Mouse (Mus musculus): Measurements from ENCODE around the gene Ccnk. TPM values are rescaled to one million over a fixed set of nuclear protein-coding genes. Genes with fewer than 3 reads are reported as not detected.
A peak's percentile ranks its signal among the peaks of the same experiment; 100 is the strongest.

Ccnk gene
- polyA plus RNA-seq, 1 experiment from 2014 or later, result 6.0 TPM

DNA sequence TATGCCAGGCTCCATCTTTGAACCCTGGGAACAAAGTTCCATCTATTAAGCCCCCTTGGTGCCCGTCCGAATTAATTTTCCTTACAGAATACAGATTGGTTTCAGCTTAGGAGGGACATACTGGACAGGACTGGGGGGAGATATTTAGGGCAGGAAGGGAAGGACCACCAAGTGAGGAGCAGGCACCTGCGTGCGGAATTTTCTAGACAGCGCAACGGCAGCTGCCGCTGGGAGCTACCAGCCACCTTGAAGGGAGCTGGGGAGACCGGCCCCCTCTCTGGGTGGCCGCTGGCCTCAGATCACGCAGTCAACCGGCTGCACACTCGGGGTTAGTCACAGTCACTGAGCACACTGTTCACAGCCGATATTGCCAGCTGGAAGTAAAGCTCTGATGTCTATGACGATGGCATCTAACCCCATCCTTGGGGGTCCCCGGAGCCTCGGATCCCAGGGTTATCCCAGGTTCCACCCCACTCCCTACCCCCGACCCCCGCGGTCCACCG is 62.9 kb downstream of the Ccnk start:
- H3K27me3 ChIP-seq (ENCODE audit: control insufficient read depth, insufficient read depth, low read length), result no peaks in the 10 kb centered on the region
- H3K4me2 ChIP-seq (ENCODE audit: low read length), result no peak overlapping the region
- no peak for DNase-seq
- H3K9ac ChIP-seq (replicated peaks; ENCODE audit: low read length), result no peak overlapping the region; the same call in 1 of the 2 replicates
- no peak overlapping the region for H3K4me3 ChIP-seq (replicated peaks; ENCODE audit: low read depth, low read length)
- peaks cover 93% of the 10 kb centered on the region for H3K4me1 ChIP-seq (ENCODE audit: control insufficient read depth, insufficient read depth, low read length)
- H3K27ac ChIP-seq (replicated peaks; ENCODE audit: low read depth, low read length), result peak overlapping the region; percentile 85
- H3K36me3 ChIP-seq (ENCODE audit: control insufficient read depth, insufficient read depth, low read length), result no peaks in the 10 kb centered on the region
- ATAC-seq (ENCODE audit: low FRiP score, low TSS enrichment), result no peak
- no peaks in the 10 kb centered on the region for H3K9me3 ChIP-seq (ENCODE audit: control insufficient read depth, low read length)
- WGBS, result 21% methylated on average over 20 of the region's 20 CpGs

DNA sequence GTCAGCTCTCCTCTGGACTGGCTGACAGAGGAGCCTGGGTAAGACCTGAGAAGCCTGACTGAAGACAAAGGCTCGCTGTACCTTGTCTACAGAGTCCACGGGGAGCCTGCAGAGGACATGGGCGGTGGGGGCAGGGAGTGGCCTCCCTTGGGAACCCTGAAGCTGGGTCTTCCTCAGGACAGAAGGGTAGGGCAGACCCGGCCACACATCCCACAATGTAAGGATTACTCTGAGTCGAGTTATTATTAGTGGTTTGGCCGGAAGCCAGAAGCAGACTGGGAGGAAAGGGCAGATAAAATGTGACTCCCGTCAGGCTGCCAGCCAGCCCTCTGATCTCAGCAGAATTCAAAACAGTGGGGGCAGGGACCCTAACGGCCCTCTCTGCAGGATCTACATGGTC is 65.4 kb downstream of the Ccnk start:
- Histone ChIP-seq H3K27me3 (ENCODE audit: control insufficient read depth, insufficient read depth, low read length) (no peaks in the 10 kb centered on the region), H3K27ac (replicated peaks; ENCODE audit: low read depth, low read length) (peak overlapping the region; percentile 83), H3K4me2 (ENCODE audit: low read length) (peak overlapping the region; percentile 31; the same call in 1 of the 2 replicates), H3K9me3 (ENCODE audit: control insufficient read depth, low read length) (no peaks in the 10 kb centered on the region), H3K36me3 (ENCODE audit: control insufficient read depth, insufficient read depth, low read length) (no peaks in the 10 kb centered on the region), H3K4me1 (ENCODE audit: control insufficient read depth, insufficient read depth, low read length) (peaks cover 80% of the 10 kb centered on the region), H3K9ac (replicated peaks; ENCODE audit: low read length) (0 out of 2 replicates have a peak overlapping the region, but pooled peaks have one; percentile 23), H3K4me3 (replicated peaks; ENCODE audit: low read depth, low read length) (no peak overlapping the region)
- DNase-seq (peak; percentile 82), ATAC-seq (ENCODE audit: low FRiP score, low TSS enrichment) (no peak)
- 3% methylated on average over 8 of the region's 8 CpGs for WGBS

DNA sequence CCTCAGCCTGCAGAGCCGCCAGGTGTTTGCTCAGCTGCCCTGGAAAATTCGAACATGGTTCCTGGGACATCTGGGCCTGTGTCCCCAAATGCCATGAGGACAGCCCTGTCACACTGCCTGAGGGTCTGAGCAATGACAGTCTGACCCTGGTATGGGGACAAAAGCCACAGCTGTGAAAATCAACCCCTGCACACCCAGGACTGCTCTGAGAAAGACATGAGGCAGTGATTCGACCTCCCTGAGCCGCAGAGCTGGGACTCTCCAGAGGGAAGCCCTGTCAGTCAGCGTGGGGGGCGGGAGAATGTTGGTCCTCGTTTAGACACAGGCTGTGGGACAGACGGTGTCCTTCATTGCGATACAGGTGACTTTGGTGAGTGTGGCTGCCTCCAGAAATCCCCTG is 66.2 kb downstream of the Ccnk start:
- no peaks in the 10 kb centered on the region for H3K9me3 ChIP-seq (ENCODE audit: control insufficient read depth, low read length)
- no peaks in the 10 kb centered on the region for H3K36me3 ChIP-seq (ENCODE audit: control insufficient read depth, insufficient read depth, low read length)
- H3K9ac ChIP-seq (replicated peaks; ENCODE audit: low read length), result 0 out of 2 replicates have a peak overlapping the region, but pooled peaks have one; percentile 31
- H3K4me2 ChIP-seq (ENCODE audit: low read length), result no peak overlapping the region; the same call in 1 of the 2 replicates
- H3K27me3 ChIP-seq (ENCODE audit: control insufficient read depth, insufficient read depth, low read length), result no peaks in the 10 kb centered on the region
- peaks cover 77% of the 10 kb centered on the region for H3K4me1 ChIP-seq (ENCODE audit: control insufficient read depth, insufficient read depth, low read length)
- H3K27ac ChIP-seq (replicated peaks; ENCODE audit: low read depth, low read length), result peak overlapping the region; percentile 83
- 30% methylated on average over 9 of the region's 9 CpGs for WGBS
- no peak overlapping the region for H3K4me3 ChIP-seq (replicated peaks; ENCODE audit: low read depth, low read length)
- ATAC-seq (ENCODE audit: low FRiP score, low TSS enrichment), result no peak
- DNase-seq, result peak; percentile 38

- H3K4me1 ChIP-seq (ENCODE audit: control insufficient read depth, insufficient read depth, low read length), result peaks cover 64% of the 10 kb centered on the region
- DNase-seq (no peak), ATAC-seq (ENCODE audit: low FRiP score, low TSS enrichment) (no peak)
- no peak overlapping the region for H3K9ac ChIP-seq (replicated peaks; ENCODE audit: low read length)
- no peak overlapping the region for H3K4me2 ChIP-seq (ENCODE audit: low read length)
- 79% methylated on average over 10 of the region's 10 CpGs for WGBS
- H3K27me3 ChIP-seq (ENCODE audit: control insufficient read depth, insufficient read depth, low read length), result no peaks in the 10 kb centered on the region
- no peak overlapping the region for H3K27ac ChIP-seq (replicated peaks; ENCODE audit: low read depth, low read length)
- H3K4me3 ChIP-seq (replicated peaks; ENCODE audit: low read depth, low read length), result no peak overlapping the region
- H3K36me3 ChIP-seq (ENCODE audit: control insufficient read depth, insufficient read depth, low read length), result no peaks in the 10 kb centered on the region
- H3K9me3 ChIP-seq (ENCODE audit: control insufficient read depth, low read length), result no peaks in the 10 kb centered on the region
These were observed 67.6 kb downstream of the Ccnk start for GRCm38 (mm10) chr12:108246759-108247500.

DNA sequence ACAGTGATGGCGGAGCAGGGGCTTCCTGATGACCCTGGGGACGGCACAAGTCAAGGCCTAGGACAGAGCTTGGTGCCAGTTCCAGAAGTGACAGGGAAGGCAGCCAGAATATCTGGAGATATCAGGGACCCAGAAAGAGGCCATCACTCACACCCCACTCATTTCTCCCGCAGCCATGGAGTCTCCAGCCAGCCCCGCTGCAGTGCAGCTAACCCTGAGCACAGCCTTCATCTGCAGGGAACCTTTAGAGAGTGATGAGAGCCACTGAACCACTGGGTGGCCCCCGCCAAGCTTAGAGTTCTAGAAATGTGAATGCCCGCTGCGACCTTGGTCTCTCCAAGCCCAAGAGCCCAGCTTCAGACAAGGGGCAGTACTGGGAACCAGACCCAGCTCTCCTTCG is 69.6 kb downstream of the Ccnk start:
- Histone ChIP-seq H3K36me3 (ENCODE audit: control insufficient read depth, insufficient read depth, low read length) (no peaks in the 10 kb centered on the region), H3K9ac (replicated peaks; ENCODE audit: low read length) (no peak overlapping the region), H3K27me3 (ENCODE audit: control insufficient read depth, insufficient read depth, low read length) (no peaks in the 10 kb centered on the region), H3K4me2 (ENCODE audit: low read length) (no peak overlapping the region), H3K4me3 (replicated peaks; ENCODE audit: low read depth, low read length) (no peak overlapping the region), H3K27ac (replicated peaks; ENCODE audit: low read depth, low read length) (0 out of 2 replicates have a peak overlapping the region, but pooled peaks have one; percentile 8), H3K4me1 (ENCODE audit: control insufficient read depth, insufficient read depth, low read length) (peaks cover 51% of the 10 kb centered on the region), H3K9me3 (ENCODE audit: control insufficient read depth, low read length) (no peaks in the 10 kb centered on the region)
- whole genome bisulfite sequencing, result 98% methylated on average over 8 of the region's 8 CpGs
- DNase-seq (no peak), ATAC-seq (ENCODE audit: low FRiP score, low TSS enrichment) (no peak)

GRCm38 (mm10) chr12:108249522-108249921 is 70.1 kb downstream of the Ccnk start:
- H3K27me3 ChIP-seq (ENCODE audit: control insufficient read depth, insufficient read depth, low read length), result no peaks in the 10 kb centered on the region
- no peak overlapping the region for H3K4me3 ChIP-seq (replicated peaks; ENCODE audit: low read depth, low read length)
- peak; percentile 75 for DNase-seq
- H3K36me3 ChIP-seq (ENCODE audit: control insufficient read depth, insufficient read depth, low read length), result no peaks in the 10 kb centered on the region
- H3K4me1 ChIP-seq (ENCODE audit: control insufficient read depth, insufficient read depth, low read length), result peaks cover 46% of the 10 kb centered on the region
- H3K4me2 ChIP-seq (ENCODE audit: low read length), result no peak overlapping the region
- no peak for ATAC-seq (ENCODE audit: low FRiP score, low TSS enrichment)
- H3K27ac ChIP-seq (replicated peaks; ENCODE audit: low read depth, low read length), result 0 out of 2 replicates have a peak overlapping the region, but pooled peaks have one; percentile 8
- no peaks in the 10 kb centered on the region for H3K9me3 ChIP-seq (ENCODE audit: control insufficient read depth, low read length)
- no peak overlapping the region for H3K9ac ChIP-seq (replicated peaks; ENCODE audit: low read length)
- 44% methylated on average over 10 of the region's 10 CpGs for WGBS

DNA sequence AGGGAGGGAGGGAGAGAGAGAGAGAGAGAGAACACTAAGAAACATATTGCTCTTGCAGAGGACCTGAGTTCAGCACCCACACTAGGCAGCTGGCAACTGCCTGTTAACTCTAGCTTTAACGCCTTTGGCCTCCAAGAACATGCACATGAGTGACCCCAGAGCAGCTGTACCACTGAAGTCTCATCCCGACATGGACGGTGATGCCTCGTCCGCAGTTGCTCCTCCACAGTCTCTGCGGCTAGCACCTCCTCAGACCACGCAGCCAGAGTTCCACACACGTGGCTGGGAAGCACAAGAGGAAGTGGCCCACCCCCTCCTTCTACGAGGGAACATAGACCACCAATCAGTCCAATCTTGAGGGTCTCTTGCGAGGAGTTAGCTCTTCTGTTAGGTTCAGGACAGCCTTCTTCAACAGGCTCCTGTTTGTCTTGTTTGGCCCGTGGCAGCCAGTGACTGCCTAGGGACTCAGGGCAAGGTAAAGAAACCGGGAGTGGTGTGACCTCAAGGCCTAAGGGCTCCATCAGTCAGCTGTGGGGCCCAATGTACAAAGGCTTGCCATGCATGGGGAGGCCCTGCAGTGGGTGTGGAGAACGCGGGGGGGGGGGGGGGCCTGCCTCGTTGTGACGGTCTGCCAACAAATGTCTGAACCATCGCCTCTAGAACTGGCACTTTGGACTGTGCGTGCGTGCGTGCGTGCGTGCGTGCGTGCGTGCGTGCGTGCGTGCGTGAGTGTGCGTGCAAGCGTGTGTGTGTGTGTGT is 71.8 kb downstream of the Ccnk start:
- Histone ChIP-seq H3K9ac (replicated peaks; ENCODE audit: low read length) (no peak overlapping the region), H3K4me1 (ENCODE audit: control insufficient read depth, insufficient read depth, low read length) (peaks cover 40% of the 10 kb centered on the region), H3K9me3 (ENCODE audit: control insufficient read depth, low read length) (no peaks in the 10 kb centered on the region), H3K4me2 (ENCODE audit: low read length) (no peak overlapping the region), H3K27ac (replicated peaks; ENCODE audit: low read depth, low read length) (no peak overlapping the region), H3K4me3 (replicated peaks; ENCODE audit: low read depth, low read length) (no peak overlapping the region), H3K36me3 (ENCODE audit: control insufficient read depth, insufficient read depth, low read length) (no peaks in the 10 kb centered on the region), H3K27me3 (ENCODE audit: control insufficient read depth, insufficient read depth, low read length) (no peaks in the 10 kb centered on the region)
- ATAC-seq (ENCODE audit: low FRiP score, low TSS enrichment), result no peak
- WGBS, result 90% methylated on average over 31 of the region's 31 CpGs
- no peak for DNase-seq

- H3K9me3 ChIP-seq (ENCODE audit: control insufficient read depth, low read length), result no peaks in the 10 kb centered on the region
- H3K27ac ChIP-seq (replicated peaks; ENCODE audit: low read depth, low read length), result no peak overlapping the region
- H3K9ac ChIP-seq (replicated peaks; ENCODE audit: low read length), result no peak overlapping the region
- no peak overlapping the region for H3K4me2 ChIP-seq (ENCODE audit: low read length)
- H3K4me1 ChIP-seq (ENCODE audit: control insufficient read depth, insufficient read depth, low read length), result peaks cover 44% of the 10 kb centered on the region
- DNase-seq, result no peak
- no peaks in the 10 kb centered on the region for H3K36me3 ChIP-seq (ENCODE audit: control insufficient read depth, insufficient read depth, low read length)
- 76% methylated on average over 15 of the region's 15 CpGs for WGBS
- no peaks in the 10 kb centered on the region for H3K27me3 ChIP-seq (ENCODE audit: control insufficient read depth, insufficient read depth, low read length)
- ATAC-seq (ENCODE audit: low FRiP score, low TSS enrichment), result no peak
- H3K4me3 ChIP-seq (replicated peaks; ENCODE audit: low read depth, low read length), result no peak overlapping the region
These were observed 72.6 kb downstream of the Ccnk start for GRCm38 (mm10) chr12:108251825-108252542.

Data from midbrain, embryonic 14.5 days (tissue).